In genomic region chr16:5203668-5204433, GRCm38 (mm10) we compare ENCODE assay signal across 8 mouse cellular contexts. TPM values are rescaled to one million over a fixed set of nuclear protein-coding genes. Genes with fewer than 3 reads are reported as not detected.
DNase-seq lines count a peak whose midpoint lies in the region; ATAC-seq lines count a peak whose summit lies in the region.

TSS of gene Nagpa (minus strand) at chr16:5204012.

- peak within 1 kb of the TSS; percentile 73 for H3K4me3 ChIP-seq in hindbrain, embryonic 13.5 days

- H3K4me2 ChIP-seq in hindbrain, embryonic 13.5 days, result peak within 1 kb of the TSS; percentile 91

- H3K27ac ChIP-seq in hindbrain, embryonic 13.5 days, result no peak within 1 kb of the TSS

- DNase-seq in T-cell, adult 2 months (ENCODE audit: low spot score), result peak; percentile 76
- peak; percentile 85 to 90 for DNase-seq in cerebellum, postnatal 25 days
- DNase-seq in frontal cortex, postnatal 25 days (ENCODE audit: low spot score in 2 of 2), result peak; percentile 63 to 69
- peak; percentile 74 to 77 for DNase-seq in layer of hippocampus, postnatal 14 days (ENCODE audit: low spot score in 2 of 2)
- DNase-seq in lung, postnatal 10 days, result peak; percentile 85
- DNase-seq in ovary, postnatal 36 days (ENCODE audit: low spot score), result peak; percentile 80
- peak; percentile 71 for DNase-seq in thymus, postnatal 25 days

- peaks cover 17% of the 10 kb centered on the region for H3K4me1 ChIP-seq in hindbrain, embryonic 13.5 days (replicated peaks)

- 5% methylated on average over 38 of the region's 40 CpGs for WGBS in hindbrain, embryonic 13.5 days

- no peaks in the 10 kb centered on the region for H3K9me3 ChIP-seq in hindbrain, embryonic 13.5 days

- peak; percentile 94 for ATAC-seq in hindbrain, embryonic 13.5 days (ENCODE audit: low FRiP score)

- peak within 1 kb of the TSS; percentile 71 for H3K9ac ChIP-seq in hindbrain, embryonic 13.5 days

- H3K27me3 ChIP-seq in hindbrain, embryonic 13.5 days, result peaks cover 15% of the 10 kb centered on the region

- H3K36me3 ChIP-seq in hindbrain, embryonic 13.5 days, result peaks cover 14% of the 10 kb centered on the region

RNA-seq across cellular contexts. Expression of gene Nagpa, which starts in this region (rescaled TPM):
- polyA plus RNA-seq in hindbrain, embryonic 13.5 days (2015; fragmentation: Nextera tagmentation; extraction: Ambion mirVana), result 11.9 and 12.1 TPM in 2 replicates
- total RNA-seq in layer of hippocampus, postnatal 14 days (2021), result 1 to 10 TPM; 8.8 to 9.4 TPM
